Mouse (Mus musculus) lung, embryonic 15.5 days (tissue): ENCODE results near the gene Smim1. TPM values are rescaled to one million over a fixed set of nuclear protein-coding genes. Genes with fewer than 3 reads are reported as not detected.

Source experiments
- ATAC-seq: fragments of 200-750 bp; cut with Nextera tagmentation; 2 replicates; pipeline ENCODE4 v1.8.0; 2017; ENCODE audit warnings: moderate number of reproducible peaks, borderline replicate concordance; ENCODE audit not compliant: low FRiP score, low TSS enrichment; ENCODE audit errors: extremely low read depth
- H3K27ac ChIP-seq: fragments of 300-500 bp; sonication (generic); 2 replicates; pipeline ENCODE4 v1.5.1; 2015; ENCODE audit warnings: moderate library complexity, mild to moderate bottlenecking, inconsistent platforms
- H3K27me3 ChIP-seq: fragments of 300-500 bp; sonication (generic); 2 replicates; pipeline ENCODE4 v1.6.1; 2015; ENCODE audit warnings: inconsistent platforms
- H3K36me3 ChIP-seq: fragments of 300-500 bp; sonication (generic); 2 replicates; pipeline ENCODE4 v1.6.1; 2015; ENCODE audit warnings: inconsistent platforms
- H3K4me1 ChIP-seq: fragments of 300-500 bp; sonication (generic); 2 replicates; pipeline ENCODE4 v1.6.1; 2015; ENCODE audit warnings: inconsistent platforms
- H3K4me2 ChIP-seq: fragments of 300-500 bp; sonication (generic); 2 replicates; pipeline ENCODE4 v1.6.1; 2015; ENCODE audit warnings: inconsistent platforms, mild to moderate bottlenecking, moderate library complexity
- H3K4me3 ChIP-seq: fragments of 300-500 bp; sonication (generic); 2 replicates; pipeline ENCODE4 v1.5.1; 2015; ENCODE audit warnings: mild to moderate bottlenecking, inconsistent platforms
- H3K9ac ChIP-seq: fragments of 300-500 bp; sonication (generic); 2 replicates; pipeline ENCODE4 v1.6.1; 2015; ENCODE audit warnings: inconsistent platforms
- H3K9me3 ChIP-seq: fragments of 300-500 bp; sonication (generic); 2 replicates; pipeline ENCODE4 v1.6.1; 2016; ENCODE audit warnings: inconsistent platforms
- WGBS: fragments of 180-500 bp; shearing (Covaris S2); methylation state at CpG from one replicate; pipeline ENCODE4 v1.1.7; 2015; 5-methylcytosine and 5-hydroxymethylcytosine counted together
- polyA plus RNA-seq: library from polyadenylated mRNA; unstranded; fragments of >200 nt; fragmentation: Nextera tagmentation; extraction: Ambion mirVana; gene quantifications from 2 replicates; pipeline ENCODE4 v1.2.1, GENCODE M21; 2015

Gene Smim1
- 28.9 and 39.3 TPM in 2 replicates for polyA plus RNA-seq

DNA sequence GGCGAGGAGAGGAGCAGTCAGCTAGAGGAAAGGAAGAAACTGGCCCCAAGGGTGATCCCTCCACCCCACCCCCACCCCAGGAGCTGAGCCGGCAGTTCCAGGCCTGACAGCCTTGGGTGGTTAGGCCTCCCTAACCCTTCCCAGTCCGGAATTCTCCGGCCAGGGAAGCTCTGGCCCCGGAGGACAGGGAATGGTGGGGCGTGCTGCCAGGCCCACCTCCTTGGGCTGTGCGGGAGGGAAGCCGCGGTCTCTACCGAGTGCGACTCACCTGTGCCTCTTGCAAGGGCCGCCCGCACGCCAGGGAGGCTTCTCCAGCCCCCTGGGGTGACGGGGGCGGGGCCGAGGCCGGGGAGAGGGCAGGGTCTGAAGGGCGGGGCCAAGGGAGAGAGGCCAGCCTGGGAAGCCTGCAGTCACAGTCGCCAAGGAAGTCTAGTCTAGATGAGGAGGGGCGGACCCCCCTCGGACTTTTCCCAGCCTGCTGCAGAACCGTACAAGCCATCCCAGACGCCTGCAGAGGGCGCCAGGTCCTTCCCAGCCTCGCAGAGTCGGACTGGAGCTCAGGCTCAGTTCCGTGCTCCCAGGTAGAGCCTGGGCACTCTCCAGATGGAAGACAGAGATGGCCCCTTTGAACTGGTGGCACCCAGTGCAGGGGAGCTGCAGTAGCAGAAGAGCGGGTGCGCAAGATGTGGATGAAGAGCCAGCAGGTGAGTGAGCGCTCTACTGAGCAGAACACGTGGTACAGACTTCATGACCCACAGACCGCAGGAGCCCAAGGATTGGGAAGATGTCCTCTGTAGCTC is at the start of gene Smim1:
TSS of gene Smim1 (minus strand) at position 590 of the 800 bp plus-strand sequence.
- Histone ChIP-seq H3K9me3 (no peaks in the 10 kb centered on the region), H3K27ac (peak within 1 kb of the TSS; percentile 34; the same call in 1 of the 2 replicates), H3K36me3 (peaks cover 14% of the 10 kb centered on the region), H3K4me3 (peak within 1 kb of the TSS; percentile 47), H3K4me1 (peaks cover 22% of the 10 kb centered on the region), H3K27me3 (peaks cover 18% of the 10 kb centered on the region), H3K9ac (peak within 1 kb of the TSS; percentile 40), H3K4me2 (peak within 1 kb of the TSS; percentile 71)
- ATAC-seq: peak; percentile 88
- under 1% methylated on average over 31 of the region's 33 CpGs for WGBS

DNA sequence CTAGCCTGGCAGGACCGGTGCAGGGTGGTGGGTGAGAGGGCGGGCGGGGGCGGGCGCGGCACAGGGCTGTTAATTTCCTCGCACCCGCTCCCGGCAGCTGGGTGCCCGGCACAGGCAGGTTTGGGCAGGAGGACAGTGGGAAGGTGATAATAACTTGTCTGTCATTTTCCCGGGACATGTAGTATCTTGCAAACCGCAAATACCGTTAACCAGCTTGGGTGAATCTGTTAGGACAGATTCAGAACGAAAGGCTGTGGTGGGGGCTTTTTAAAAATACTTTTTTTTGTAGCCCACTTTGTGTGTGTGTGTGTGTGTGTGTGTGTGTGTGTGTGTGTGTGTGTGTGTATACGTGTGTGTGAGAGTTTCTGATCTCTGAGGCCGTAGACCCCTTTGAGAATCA is 45.9 kb upstream of the Smim1 start:
- peaks cover 28% of the 10 kb centered on the region for H3K27me3 ChIP-seq
- no peak overlapping the region for H3K4me3 ChIP-seq
- WGBS: 13% methylated on average over 14 of the region's 16 CpGs

DNA sequence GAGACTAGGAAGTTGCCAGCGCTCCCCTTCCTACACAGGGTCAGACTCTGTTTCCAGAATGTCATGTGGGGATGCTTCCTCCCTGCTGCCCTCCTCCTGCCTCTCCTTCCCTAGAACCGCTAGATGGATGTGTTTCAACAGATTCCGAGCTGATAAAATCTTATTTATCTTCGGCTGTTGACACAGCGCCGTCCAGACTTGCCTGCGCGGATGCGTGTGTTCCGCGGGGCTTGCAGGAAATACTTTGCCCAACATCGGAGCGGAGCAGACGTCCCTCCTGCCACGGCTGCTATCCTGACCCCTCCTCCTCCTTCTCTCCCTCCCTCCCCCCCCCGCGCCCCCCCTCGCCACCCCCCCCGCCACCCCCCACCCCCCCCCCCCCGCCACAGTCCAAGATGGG is 45.5 kb upstream of the Smim1 start:
- Histone ChIP-seq H3K9ac (no peak overlapping the region), H3K27me3 (peaks cover 28% of the 10 kb centered on the region), H3K36me3 (no peaks in the 10 kb centered on the region), H3K9me3 (no peaks in the 10 kb centered on the region), H3K4me1 (no peaks in the 10 kb centered on the region), H3K4me2 (no peak overlapping the region), H3K4me3 (no peak overlapping the region), H3K27ac (no peak overlapping the region)
- WGBS: 0% methylated on average over 15 of the region's 20 CpGs
- ATAC-seq: no peak

More for the DNA sequence above, 45.9 kb upstream of the Smim1 start:
- H3K4me1 ChIP-seq: no peaks in the 10 kb centered on the region
- ATAC-seq: no peak
- no peak overlapping the region for H3K4me2 ChIP-seq
- no peak overlapping the region for H3K27ac ChIP-seq
- no peaks in the 10 kb centered on the region for H3K9me3 ChIP-seq
- no peaks in the 10 kb centered on the region for H3K36me3 ChIP-seq
- H3K9ac ChIP-seq: no peak overlapping the region

DNA sequence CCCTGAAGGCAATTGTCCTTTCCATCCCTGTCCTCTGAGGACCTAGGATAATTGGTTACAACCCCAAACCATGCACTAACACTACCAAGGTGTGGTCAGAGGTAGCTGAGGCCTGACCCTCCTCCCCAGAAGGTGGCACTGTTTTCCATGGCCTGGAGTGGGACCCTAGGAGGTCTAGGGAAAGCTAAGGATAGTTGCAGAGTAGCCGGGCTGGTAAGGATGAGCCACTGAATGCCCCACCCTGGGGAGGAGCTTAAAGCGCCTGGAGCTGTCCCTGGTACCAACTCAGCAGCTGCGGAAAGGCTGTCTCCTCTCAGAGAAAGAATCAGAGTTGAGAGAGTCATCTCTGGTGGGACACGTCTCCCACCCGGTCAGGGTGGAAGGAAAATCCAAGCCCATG is 44.9 kb upstream of the Smim1 start:
- H3K36me3 ChIP-seq: no peaks in the 10 kb centered on the region
- 0 out of 2 replicates have a peak, but pooled peaks have one; percentile 8 for ATAC-seq
- H3K9ac ChIP-seq: no peak overlapping the region
- WGBS: 0% methylated on average over 5 of the region's 5 CpGs
- no peak overlapping the region for H3K27ac ChIP-seq
- no peak overlapping the region for H3K4me3 ChIP-seq
- no peaks in the 10 kb centered on the region for H3K4me1 ChIP-seq
- H3K4me2 ChIP-seq: no peak overlapping the region
- H3K27me3 ChIP-seq: peaks cover 28% of the 10 kb centered on the region
- no peaks in the 10 kb centered on the region for H3K9me3 ChIP-seq

DNA sequence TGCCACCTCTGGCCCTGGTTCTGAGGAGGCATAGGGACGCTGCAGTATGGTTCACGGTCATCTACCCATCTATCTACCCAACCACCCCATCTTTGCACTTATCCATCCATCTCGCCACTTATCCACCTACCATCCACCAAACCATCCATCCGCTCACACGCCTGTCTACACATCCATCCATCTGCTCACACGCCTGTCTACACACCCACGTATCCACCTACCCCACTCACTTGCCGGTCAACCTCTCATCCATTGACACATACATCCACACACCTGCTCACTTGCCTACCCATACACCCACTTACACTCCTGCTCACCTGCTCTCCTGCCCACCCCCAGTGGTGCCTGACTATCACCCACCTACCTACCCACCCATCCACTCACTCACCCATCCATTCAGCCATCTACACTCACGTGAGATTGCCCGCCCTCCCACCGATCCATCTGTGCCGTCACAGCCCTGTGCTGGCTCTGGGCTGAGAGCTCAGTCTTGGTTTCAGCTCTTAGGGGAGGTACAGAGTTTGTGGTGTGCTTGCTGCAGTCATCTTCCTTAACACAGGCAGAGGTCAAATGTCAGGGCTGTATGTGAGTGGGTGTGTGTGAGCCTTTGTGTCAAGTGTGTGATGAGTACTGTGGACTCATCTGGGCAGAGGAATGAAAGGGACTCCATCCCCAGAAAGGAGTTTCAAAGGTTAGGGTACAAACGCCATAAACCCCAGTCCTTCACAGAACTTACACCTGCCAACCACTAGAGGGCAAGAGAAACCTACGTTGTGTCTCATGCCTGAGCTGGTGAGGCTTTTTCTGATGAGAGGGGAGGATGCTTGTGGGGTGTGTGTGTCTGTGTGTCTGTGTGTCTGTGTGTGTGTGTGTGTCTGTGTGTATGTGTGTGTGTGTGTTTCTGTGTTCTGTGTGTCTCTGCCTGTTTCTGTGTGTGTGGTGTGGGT is 39.1 kb upstream of the Smim1 start:
- Histone ChIP-seq H3K27me3 (no peaks in the 10 kb centered on the region), H3K27ac (no peak overlapping the region), H3K36me3 (no peaks in the 10 kb centered on the region), H3K4me1 (no peaks in the 10 kb centered on the region), H3K9me3 (no peaks in the 10 kb centered on the region), H3K4me2 (no peak overlapping the region), H3K4me3 (no peak overlapping the region), H3K9ac (no peak overlapping the region)
- WGBS: 49% methylated on average over 14 of the region's 14 CpGs
- peak; percentile 10; the same call in 1 of the 2 replicates for ATAC-seq

DNA sequence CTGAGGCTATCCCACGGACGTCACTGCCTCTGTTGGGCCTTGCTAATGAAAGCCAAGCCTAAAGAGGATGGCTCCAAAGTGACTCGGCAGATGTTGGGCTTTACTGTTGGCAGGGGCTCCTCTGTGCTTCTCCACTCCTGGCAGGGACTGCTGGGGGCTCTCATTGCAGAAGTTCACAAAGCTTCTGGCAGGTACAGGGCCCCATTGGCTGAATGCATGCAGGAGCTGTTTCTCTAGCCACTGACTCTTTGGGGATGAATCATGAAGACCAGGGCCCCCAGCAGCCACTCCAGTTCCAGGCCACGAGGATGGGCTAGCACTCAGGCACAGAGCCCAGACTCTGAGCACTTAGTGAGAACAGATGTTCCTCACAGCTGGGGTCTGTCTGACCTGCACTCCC is 31.7 kb upstream of the Smim1 start:
- ATAC-seq: no peak
- H3K27me3 ChIP-seq: no peaks in the 10 kb centered on the region
- no peak overlapping the region for H3K4me3 ChIP-seq
- no peaks in the 10 kb centered on the region for H3K36me3 ChIP-seq
- no peaks in the 10 kb centered on the region for H3K4me1 ChIP-seq
- H3K9me3 ChIP-seq: no peaks in the 10 kb centered on the region
- no peak overlapping the region for H3K4me2 ChIP-seq
- WGBS: 50% methylated on average over 4 of the region's 4 CpGs
- no peak overlapping the region for H3K27ac ChIP-seq
- no peak overlapping the region for H3K9ac ChIP-seq

DNA sequence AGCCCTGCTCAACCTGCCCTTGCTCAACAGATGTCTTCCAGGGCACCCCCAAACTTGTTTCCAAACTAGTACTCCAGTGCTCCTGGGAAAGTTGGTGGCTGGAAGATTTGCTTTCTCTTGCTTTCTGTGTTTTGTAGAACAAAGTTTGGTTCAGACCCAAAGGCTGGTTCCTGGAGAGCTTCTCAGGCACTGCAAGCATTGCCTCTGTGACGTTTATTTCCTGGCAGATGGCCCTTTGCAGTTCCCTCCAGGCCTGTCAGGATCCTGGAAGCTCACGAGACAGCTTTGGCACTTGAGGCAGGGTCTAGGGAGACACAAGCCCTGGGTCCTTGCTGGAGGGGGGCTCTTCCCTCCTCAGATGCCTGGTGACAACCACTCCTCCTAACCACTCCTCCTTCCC is 30.6 kb upstream of the Smim1 start:
- Histone ChIP-seq H3K9me3 (no peaks in the 10 kb centered on the region), H3K4me3 (no peak overlapping the region), H3K27me3 (no peaks in the 10 kb centered on the region), H3K4me2 (no peak overlapping the region), H3K27ac (no peak overlapping the region), H3K36me3 (no peaks in the 10 kb centered on the region), H3K4me1 (no peaks in the 10 kb centered on the region), H3K9ac (no peak overlapping the region)
- WGBS: 22% methylated on average over 2 of the region's 2 CpGs
- ATAC-seq: no peak

DNA sequence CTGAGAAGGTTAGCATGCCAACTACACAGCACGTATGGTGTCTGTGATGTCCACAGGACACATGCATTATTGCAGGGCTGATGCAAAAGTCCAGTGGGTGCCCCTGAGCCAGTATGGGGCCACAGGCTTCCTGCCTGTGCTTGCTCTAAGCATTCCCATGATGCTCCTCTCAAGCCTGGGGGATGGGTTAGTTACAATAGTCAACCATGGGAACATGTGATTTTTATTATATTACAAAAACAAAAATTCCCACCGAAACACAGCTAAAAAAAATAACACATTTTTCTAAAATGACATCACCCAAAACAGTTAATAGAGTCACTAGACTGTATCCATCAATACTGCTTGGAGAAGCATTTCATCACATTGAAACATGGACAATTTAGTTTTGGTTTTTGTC is 30.0 kb upstream of the Smim1 start:
- Histone ChIP-seq H3K27me3 (no peaks in the 10 kb centered on the region), H3K36me3 (no peaks in the 10 kb centered on the region), H3K9me3 (no peaks in the 10 kb centered on the region), H3K9ac (no peak overlapping the region), H3K4me2 (no peak overlapping the region), H3K4me3 (no peak overlapping the region), H3K4me1 (no peaks in the 10 kb centered on the region), H3K27ac (no peak overlapping the region)
- no peak for ATAC-seq
- WGBS: 60% methylated on average over 2 of the region's 2 CpGs

DNA sequence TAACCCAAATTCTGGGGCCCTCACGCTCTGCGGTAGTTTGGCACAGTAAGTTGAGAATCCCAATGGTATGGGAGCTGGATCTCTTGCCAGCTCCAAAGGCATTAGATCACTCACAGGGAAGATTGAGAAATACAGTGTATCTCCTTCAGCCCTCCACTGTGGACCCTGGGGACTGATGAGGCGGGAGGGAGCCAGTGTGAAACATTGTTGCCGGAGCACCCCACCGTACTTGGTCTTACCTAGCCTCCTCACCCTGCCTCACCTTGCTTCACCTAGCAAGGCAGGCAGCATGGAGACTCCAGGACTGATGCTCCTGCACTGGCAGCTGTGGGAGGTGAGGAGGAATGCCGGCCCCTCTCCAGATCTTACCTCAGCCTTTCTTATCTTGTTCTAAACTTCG is 29.5 kb upstream of the Smim1 start:
- 77% methylated on average over 7 of the region's 7 CpGs for WGBS
- H3K4me3 ChIP-seq: no peak overlapping the region
- ATAC-seq: no peak

DNA sequence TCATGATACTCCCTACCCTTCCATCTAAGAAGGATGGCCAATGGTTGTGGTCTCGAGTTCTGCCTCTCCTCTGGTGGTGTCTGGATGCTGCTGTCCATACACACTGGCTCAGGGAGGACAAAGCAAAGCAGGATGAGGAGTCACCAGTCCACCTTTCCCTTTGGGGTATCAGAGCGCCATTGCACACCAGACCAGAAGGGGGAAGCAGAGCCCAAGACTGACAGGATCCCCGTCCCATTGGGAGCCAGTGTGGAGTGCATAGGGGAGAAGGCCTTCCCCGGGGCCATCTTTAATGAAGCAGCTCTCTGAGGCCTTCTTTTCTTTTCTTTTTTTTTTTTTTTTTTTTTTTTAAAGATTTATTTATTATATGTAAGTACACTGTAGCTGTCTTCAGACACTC is 27.0 kb upstream of the Smim1 start:
- ATAC-seq: no peak
- Histone ChIP-seq H3K36me3 (no peaks in the 10 kb centered on the region), H3K4me2 (no peak overlapping the region), H3K27ac (no peak overlapping the region), H3K9ac (no peak overlapping the region), H3K9me3 (no peaks in the 10 kb centered on the region), H3K4me1 (no peaks in the 10 kb centered on the region), H3K4me3 (no peak overlapping the region), H3K27me3 (no peaks in the 10 kb centered on the region)
- WGBS: 43% methylated on average over 4 of the region's 4 CpGs

More for the DNA sequence above, 29.5 kb upstream of the Smim1 start:
- no peak overlapping the region for H3K4me2 ChIP-seq
- H3K9me3 ChIP-seq: no peaks in the 10 kb centered on the region
- H3K27ac ChIP-seq: no peak overlapping the region
- no peak overlapping the region for H3K9ac ChIP-seq
- H3K4me1 ChIP-seq: no peaks in the 10 kb centered on the region
- H3K36me3 ChIP-seq: no peaks in the 10 kb centered on the region
- H3K27me3 ChIP-seq: no peaks in the 10 kb centered on the region

DNA sequence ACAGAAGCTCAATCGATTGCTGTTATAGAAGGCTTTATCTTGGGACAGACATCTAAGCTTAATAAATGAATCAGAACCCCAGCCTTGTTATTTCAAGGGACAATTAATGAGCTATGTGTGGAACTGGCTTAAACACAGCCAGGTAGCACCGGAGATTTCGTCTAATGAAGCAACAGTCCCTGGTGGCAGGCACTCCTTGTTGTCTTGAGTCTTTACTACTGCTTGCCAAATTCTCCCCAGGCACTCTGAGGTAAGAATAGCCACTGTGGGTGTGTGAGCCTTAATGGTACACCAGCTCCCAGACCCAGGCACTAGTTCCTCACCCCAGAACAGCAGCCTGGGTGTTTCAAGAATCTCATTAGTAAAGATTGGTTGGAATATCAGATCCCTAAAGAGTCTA is 25.4 kb upstream of the Smim1 start:
- Histone ChIP-seq H3K27me3 (no peaks in the 10 kb centered on the region), H3K9me3 (no peaks in the 10 kb centered on the region), H3K4me1 (no peaks in the 10 kb centered on the region), H3K27ac (no peak overlapping the region), H3K4me2 (no peak overlapping the region), H3K4me3 (no peak overlapping the region), H3K36me3 (no peaks in the 10 kb centered on the region), H3K9ac (no peak overlapping the region)
- WGBS: 90% methylated on average over 3 of the region's 3 CpGs
- ATAC-seq: no peak

DNA sequence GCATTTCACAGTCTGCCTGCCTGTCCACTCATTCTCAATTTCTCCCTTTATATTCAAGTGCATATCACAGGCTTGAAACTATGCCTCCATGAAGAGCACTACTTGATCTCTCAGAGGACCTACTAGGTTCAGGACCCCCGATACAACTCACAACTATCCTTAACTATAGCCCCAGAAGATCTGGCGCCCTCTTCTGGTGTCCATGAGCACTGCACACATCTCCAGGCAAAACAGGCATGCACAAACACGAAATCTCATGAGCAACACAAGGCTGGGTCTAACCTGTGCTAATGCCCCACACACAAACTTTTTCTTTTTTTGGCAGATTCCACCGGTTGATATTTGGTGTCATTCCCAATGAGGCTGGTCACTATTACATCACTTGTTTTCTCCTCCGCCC is 19.8 kb upstream of the Smim1 start:
- no peak for ATAC-seq

More for the DNA sequence above, 19.8 kb upstream of the Smim1 start:
- 62% methylated on average over 5 of the region's 5 CpGs for WGBS
- Histone ChIP-seq H3K9ac (no peak overlapping the region), H3K27me3 (no peaks in the 10 kb centered on the region), H3K27ac (no peak overlapping the region), H3K4me1 (no peaks in the 10 kb centered on the region), H3K9me3 (no peaks in the 10 kb centered on the region), H3K4me2 (no peak overlapping the region), H3K4me3 (no peak overlapping the region), H3K36me3 (no peaks in the 10 kb centered on the region)
